8 mouse cellular contexts compared by ENCODE assay signal in the genomic region with DNA sequence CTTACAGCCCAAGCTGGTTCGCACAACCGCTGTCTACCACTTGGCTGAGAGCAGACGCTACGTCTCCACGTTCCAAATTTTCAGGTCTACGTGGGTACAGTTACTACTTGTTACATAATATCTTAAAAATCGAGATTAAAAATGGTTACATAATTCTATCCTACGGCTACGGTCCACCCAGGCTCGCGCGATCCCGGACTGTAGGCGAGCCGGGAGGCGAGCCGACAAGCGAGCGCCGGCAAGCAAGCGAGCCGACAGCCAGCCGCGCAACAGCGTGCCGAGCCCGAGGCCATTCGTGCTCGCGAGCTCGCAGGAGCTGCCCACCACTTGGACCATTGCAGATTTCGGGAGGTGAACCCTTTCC. TPM values are rescaled to one million over a fixed set of nuclear protein-coding genes. Genes with fewer than 3 reads are reported as not detected.
A peak's percentile ranks its signal among the peaks of the same experiment; 100 is the strongest.
DNase-seq lines count a peak whose midpoint lies in the region; ATAC-seq and TF ChIP-seq lines count a peak whose summit lies in the region.

No protein-coding gene starts in this region.

- H3K9ac ChIP-seq in heart, embryonic 12.5 days, result no peak overlapping the region
- H3K9ac ChIP-seq in ES-Bruce4 (ENCODE audit: low read depth, poor library complexity, severe bottlenecking), result no peak overlapping the region
- H3K9ac ChIP-seq in forebrain, embryonic 16.5 days (replicated peaks; ENCODE audit: low read depth, low read length), result no peak overlapping the region; the same call in 1 of the 2 replicates
- H3K9ac ChIP-seq in liver, embryonic 14.5 days (replicated peaks), result no peak overlapping the region

- no peak for TF ChIP-seq POLR2A in ES-Bruce4 (IDR thresholded peaks at IDR 0.05; ENCODE audit: insufficient read depth, low read length)

- peaks cover 74% of the 10 kb centered on the region for H3K36me3 ChIP-seq in heart, embryonic 12.5 days
- no peaks in the 10 kb centered on the region for H3K36me3 ChIP-seq in ES-Bruce4 (ENCODE audit: control insufficient read depth, insufficient read depth, low read length, poor library complexity, severe bottlenecking)
- H3K36me3 ChIP-seq in forebrain, embryonic 16.5 days (ENCODE audit: control insufficient read depth, insufficient read depth), result 0 out of 2 replicates have a peak, but pooled peaks cover 2% of the 10 kb centered on the region
- H3K36me3 ChIP-seq in liver, embryonic 14.5 days (replicated peaks; ENCODE audit: control insufficient read depth, insufficient read depth, low read depth), result no peaks in the 10 kb centered on the region

- TF ChIP-seq CTCF in ES-Bruce4 (IDR thresholded peaks at IDR 0.05; ENCODE audit: low read depth, low read length), result no peak
- no peak for TF ChIP-seq CTCF in liver, embryonic 14.5 days (IDR thresholded peaks at IDR 0.05; ENCODE audit: low read depth)

- intact Hi-C loops in heart, postnatal 14 days (cut with DNase I), result loop anchor here (2.0 to 5.0 kb wide), 2 partner anchors 265 to 337 kb away; no protein-coding TSS in a partner anchor

- peaks cover 33% of the 10 kb centered on the region for H3K9me3 ChIP-seq in heart, embryonic 12.5 days (replicated peaks)
- H3K9me3 ChIP-seq in ES-Bruce4 (replicated peaks; ENCODE audit: control insufficient read depth, insufficient read depth, low read length, poor library complexity, severe bottlenecking), result peaks cover 56% of the 10 kb centered on the region
- peaks cover 20% of the 10 kb centered on the region for H3K9me3 ChIP-seq in forebrain, embryonic 16.5 days (ENCODE audit: control insufficient read depth, low read length)
- H3K9me3 ChIP-seq in liver, embryonic 14.5 days (ENCODE audit: control insufficient read depth, low read length), result peaks cover 2% of the 10 kb centered on the region; the same call in 1 of the 2 replicates

- H3K4me3 ChIP-seq in heart, embryonic 12.5 days, result peak overlapping the region; percentile 36
- peak overlapping the region; percentile 42 for H3K4me3 ChIP-seq in ES-Bruce4 (ENCODE audit: low read depth, low read length)
- peak overlapping the region; percentile 44 for H3K4me3 ChIP-seq in forebrain, embryonic 16.5 days (replicated peaks; ENCODE audit: low read length)
- H3K4me3 ChIP-seq in liver, embryonic 14.5 days (ENCODE audit: insufficient read depth in 1 of 2, low read depth in 2 of 2, low read length in 2 of 2), result no peak overlapping the region

- no peak overlapping the region for H3K27ac ChIP-seq in heart, embryonic 12.5 days (ENCODE audit: poor library complexity, severe bottlenecking)
- no peak overlapping the region for H3K27ac ChIP-seq in ES-Bruce4 (ENCODE audit: insufficient read depth, low read length)
- H3K27ac ChIP-seq in forebrain, embryonic 16.5 days (ENCODE audit: low read length), result no peak overlapping the region
- no peak overlapping the region for H3K27ac ChIP-seq in liver, embryonic 14.5 days

- DNase-seq in heart, postnatal 14 days, result no peak
- DNase-seq in liver, embryonic 14.5 days (ENCODE audit: low read depth in 3 of 3, low spot score in 3 of 3), result no peak
- DNase-seq in spleen, postnatal 10 days (ENCODE audit: low spot score in 2 of 2), result no peak
- DNase-seq in thymus, postnatal 10 days (ENCODE audit: low spot score in 2 of 2), result no peak
- no peak for DNase-seq in gastrocnemius, postnatal 10 days

- no peak for TF ChIP-seq EP300 in ES-Bruce4 (IDR thresholded peaks at IDR 0.05; ENCODE audit: insufficient read depth, low read depth, low read length)
- TF ChIP-seq EP300 in liver, embryonic 14.5 days (IDR thresholded peaks at IDR 0.05; ENCODE audit: low read depth), result no peak

- peaks cover 70% of the 10 kb centered on the region for H3K27me3 ChIP-seq in heart, embryonic 12.5 days (replicated peaks)
- H3K27me3 ChIP-seq in ES-Bruce4 (ENCODE audit: control insufficient read depth, insufficient read depth, low read length, poor library complexity, severe bottlenecking), result peaks cover 15% of the 10 kb centered on the region
- peaks cover 58% of the 10 kb centered on the region for H3K27me3 ChIP-seq in forebrain, embryonic 16.5 days (replicated peaks; ENCODE audit: control insufficient read depth, insufficient read depth, low read length)
- peaks cover 21% of the 10 kb centered on the region for H3K27me3 ChIP-seq in liver, embryonic 14.5 days (ENCODE audit: control insufficient read depth, insufficient read depth, low read length)

- peaks cover 13% of the 10 kb centered on the region; the same call in 1 of the 2 replicates for H3K4me1 ChIP-seq in heart, embryonic 12.5 days (replicated peaks)
- H3K4me1 ChIP-seq in ES-Bruce4 (ENCODE audit: control insufficient read depth, insufficient read depth, low read length), result no peaks in the 10 kb centered on the region
- 0 out of 2 replicates have a peak, but pooled peaks cover 8% of the 10 kb centered on the region for H3K4me1 ChIP-seq in forebrain, embryonic 16.5 days (replicated peaks; ENCODE audit: control insufficient read depth, insufficient read depth, low read length)
- no peaks in the 10 kb centered on the region for H3K4me1 ChIP-seq in liver, embryonic 14.5 days (replicated peaks; ENCODE audit: control insufficient read depth in 2 of 2, insufficient read depth in 2 of 2, low read length in 1 of 2)

- ATAC-seq in heart, embryonic 12.5 days (ENCODE audit: insufficient number of reproducible peaks, low FRiP score), result peak; percentile 59
- peak; percentile 68 for ATAC-seq in forebrain, embryonic 16.5 days
- peak; percentile 29; the same call in 1 of the 2 replicates for ATAC-seq in liver, embryonic 14.5 days (ENCODE audit: insufficient read depth)

- WGBS in heart, embryonic 12.5 days, result 63% methylated on average over 32 of the region's 32 CpGs
- WGBS in forebrain, embryonic 16.5 days, result 55% methylated on average over 32 of the region's 32 CpGs
- WGBS in liver, embryonic 14.5 days (ENCODE audit: insufficient replicate concordance), result 61% methylated on average over 32 of the region's 32 CpGs

- peak overlapping the region; percentile 68; the same call in 1 of the 2 replicates for H3K4me2 ChIP-seq in heart, embryonic 12.5 days
- H3K4me2 ChIP-seq in forebrain, embryonic 16.5 days (ENCODE audit: low read length), result peak overlapping the region; percentile 61
- no peak overlapping the region for H3K4me2 ChIP-seq in liver, embryonic 14.5 days (ENCODE audit: low read depth)

RNA-seq across cellular contexts. Expression of gene Grb10, which starts 13.1 kb away (rescaled TPM):
- 817 and 830 TPM in 2 replicates for polyA plus RNA-seq in heart, embryonic 12.5 days (2016; fragmentation: Nextera tagmentation; extraction: Ambion mirVana)
- total RNA-seq in heart, postnatal 14 days (2021), result 100 to 1,000 TPM; 138 to 163 TPM
- 160 and 162 TPM in 2 replicates for polyA plus RNA-seq in ES-Bruce4 (2011; ENCODE audit: insufficient read depth, insufficient read length, low read depth, missing spikeins)
- polyA plus RNA-seq in forebrain, embryonic 16.5 days (2015; fragmentation: Nextera tagmentation; extraction: Ambion mirVana), result 94.2 and 95.2 TPM in 2 replicates
- polyA plus RNA-seq in liver, embryonic 14.5 days (2012; rRNA removed), result 78.8 and 91.5 TPM in 2 replicates
- polyA plus RNA-seq in liver, embryonic 14.5 days (2014; fragmentation: Nextera tagmentation; extraction: Ambion mirVana), result 42.4 and 43.2 TPM in 2 replicates
- 100 to 1,000 TPM; 410 to 422 TPM for total RNA-seq in gastrocnemius, postnatal 10 days (2021)

Comparison
In these comparisons a context has a peak if more than half of its experiments do, and no peak if none do; other contexts are left out.
1. H3K4me3 ChIP-seq: peak in heart, embryonic 12.5 days (single experiment), ES-Bruce4 (single experiment) and forebrain, embryonic 16.5 days (single experiment); none in liver, embryonic 14.5 days (0 of 2).
2. Peak in every context shown above with its lines, with median percentiles within 50 percentile points of each other: ATAC-seq.